Mouse (Mus musculus) embryonic facial prominence, embryonic 14.5 days (tissue): ENCODE measurements around the gene Fancg. TPM values are rescaled to one million over a fixed set of nuclear protein-coding genes. Genes with fewer than 3 reads are reported as not detected.
"Not testable (repeated sequence)": the region's sequence is repeated elsewhere in the genome, so short reads cannot be mapped to it uniquely, and the experiment has no call there.

Experiments
- ATAC-seq: fragments of 200-750 bp; cut with Nextera tagmentation; 2 replicates; pipeline ENCODE4 v1.8.0; 2017; ENCODE audit warnings: low read depth, moderate number of reproducible peaks, moderate TSS enrichment
- DNase-seq: peaks from one replicate; pipeline ENCODE4 v3.0.0-alpha.2; 2015; ENCODE audit warnings: low spot score
- H3K27ac ChIP-seq: fragments of 300-500 bp; sonication (generic); replicated peaks from 2 replicates; pipeline ENCODE4 v1.5.1; 2014; ENCODE audit warnings: low read depth, mild to moderate bottlenecking, low read length, moderate library complexity
- H3K27me3 ChIP-seq: fragments of 300-500 bp; sonication (generic); replicated peaks from 2 replicates; pipeline ENCODE4 v1.6.1; 2014; ENCODE audit warnings: low read length; ENCODE audit not compliant: control insufficient read depth, insufficient read depth
- H3K36me3 ChIP-seq: fragments of 300-500 bp; sonication (generic); 2 replicates; pipeline ENCODE4 v1.6.1; 2014; ENCODE audit warnings: low read length, mixed read lengths; ENCODE audit not compliant: control insufficient read depth, insufficient read depth
- H3K4me1 ChIP-seq: fragments of 300-500 bp; sonication (generic); 2 replicates; pipeline ENCODE4 v1.6.1; 2014; ENCODE audit warnings: antibody characterized with exemption, low read length; ENCODE audit not compliant: control insufficient read depth, insufficient read depth
- H3K4me2 ChIP-seq: fragments of 300-500 bp; sonication (generic); 2 replicates; pipeline ENCODE4 v1.6.1; 2014; ENCODE audit warnings: low read depth, mild to moderate bottlenecking, low read length, moderate library complexity, mixed read lengths
- H3K4me3 ChIP-seq: fragments of 300-500 bp; sonication (generic); 2 replicates; pipeline ENCODE4 v1.5.1; 2014; ENCODE audit warnings: low read depth, mild to moderate bottlenecking, low read length
- H3K9ac ChIP-seq: fragments of 300-500 bp; sonication (generic); 2 replicates; pipeline ENCODE4 v1.6.1; 2014; ENCODE audit warnings: low read depth, mild to moderate bottlenecking, low read length, moderate library complexity, mixed read lengths
- H3K9me3 ChIP-seq: fragments of 300-500 bp; sonication (generic); 2 replicates; pipeline ENCODE4 v1.6.1; 2016; ENCODE audit warnings: low read length; ENCODE audit not compliant: control insufficient read depth
- WGBS: fragments of 180-500 bp; shearing (Covaris S2); extraction: QIAGEN DNeasy Blood & Tissue Kit; methylation state at CpG from one replicate; pipeline ENCODE4 v1.1.7; 2014; 5-methylcytosine and 5-hydroxymethylcytosine counted together
- polyA plus RNA-seq: library from polyadenylated mRNA; unstranded; fragments of >200 nt; fragmentation: Nextera tagmentation; extraction: Ambion mirVana; gene quantifications from 2 replicates; pipeline ENCODE4 v1.2.1, GENCODE M21; 2014

Gene Fancg
- polyA plus RNA-seq, 1 experiment from 2014 or later, result 16.6 TPM

DNA sequence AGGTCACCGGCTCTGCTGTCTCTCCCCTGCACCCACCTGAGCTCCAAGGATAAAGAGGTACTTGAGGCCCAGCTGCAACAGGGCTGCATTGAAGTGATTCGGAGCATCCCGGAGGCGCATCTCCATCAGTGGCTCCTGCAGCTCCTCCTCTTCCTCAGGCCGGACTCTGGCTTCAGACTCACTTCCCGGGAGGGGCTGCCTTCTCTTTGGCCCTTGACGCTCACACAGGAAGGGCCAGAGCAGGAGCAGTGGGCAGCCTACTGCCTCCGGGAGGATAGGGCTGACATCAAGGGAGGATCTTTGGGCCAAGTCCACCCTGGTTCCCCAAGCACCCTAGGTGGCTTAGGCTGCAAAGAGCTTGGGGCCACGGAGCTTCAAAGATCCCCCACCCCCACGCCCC lies 8.9 kb upstream of the Fancg start:
- Histone ChIP-seq H3K27me3 (no peaks in the 10 kb centered on the region), H3K9ac (no peak overlapping the region), H3K4me1 (no peaks in the 10 kb centered on the region), H3K4me2 (no peak overlapping the region), H3K36me3 (peaks cover 72% of the 10 kb centered on the region), H3K9me3 (no peaks in the 10 kb centered on the region), H3K4me3 (no peak overlapping the region), H3K27ac (no peak overlapping the region)
- no peak for DNase-seq
- ATAC-seq, result no peak
- 92% methylated on average over 9 of the region's 10 CpGs for WGBS

DNA sequence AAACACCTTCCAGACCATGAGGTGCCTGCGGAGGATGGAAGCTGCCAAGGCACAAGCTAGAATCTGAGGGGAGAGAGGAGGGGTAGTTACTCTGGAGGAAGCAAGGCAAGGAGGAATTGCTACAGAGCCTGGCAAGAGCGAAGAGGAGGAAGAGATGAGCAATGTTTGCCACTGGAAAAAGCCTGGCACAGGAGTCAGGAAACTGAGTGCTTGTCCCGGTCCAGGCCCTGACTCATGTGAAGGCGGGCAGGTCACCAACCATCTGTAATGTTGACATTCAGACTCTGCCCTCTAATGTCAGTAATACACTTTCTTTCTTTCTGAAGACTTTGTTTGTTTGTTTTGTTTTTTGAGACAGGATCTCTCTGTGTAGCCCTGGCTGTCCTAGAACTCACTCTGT lies 7.8 kb upstream of the Fancg start:
- ATAC-seq (no peak), DNase-seq (no peak)
- Histone ChIP-seq H3K4me1 (no peaks in the 10 kb centered on the region), H3K4me3 (no peak overlapping the region), H3K9me3 (no peaks in the 10 kb centered on the region), H3K4me2 (no peak overlapping the region), H3K36me3 (peaks cover 67% of the 10 kb centered on the region), H3K9ac (no peak overlapping the region), H3K27me3 (no peaks in the 10 kb centered on the region), H3K27ac (no peak overlapping the region)
- 95% methylated on average over 4 of the region's 4 CpGs for WGBS

DNA sequence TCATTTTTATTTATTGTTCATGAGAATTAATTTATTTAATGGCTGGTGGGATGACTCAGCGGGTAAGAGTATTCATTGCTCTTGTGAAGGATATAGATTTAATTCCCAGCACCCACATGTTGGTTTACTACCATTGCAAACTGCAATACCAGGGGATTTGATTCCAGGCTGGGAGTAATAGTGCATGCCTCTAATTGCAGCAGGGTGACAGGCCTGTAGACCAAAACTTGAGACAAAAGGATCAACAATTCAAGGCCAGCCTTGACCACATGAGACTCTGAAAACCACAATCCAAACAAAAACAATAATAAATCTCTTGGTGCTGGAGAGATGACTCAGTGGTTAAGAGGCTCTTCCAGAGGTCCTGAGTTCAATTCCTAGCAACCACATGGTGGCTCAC lies 1.8 kb upstream of the Fancg start:
- no peak for ATAC-seq

DNA sequence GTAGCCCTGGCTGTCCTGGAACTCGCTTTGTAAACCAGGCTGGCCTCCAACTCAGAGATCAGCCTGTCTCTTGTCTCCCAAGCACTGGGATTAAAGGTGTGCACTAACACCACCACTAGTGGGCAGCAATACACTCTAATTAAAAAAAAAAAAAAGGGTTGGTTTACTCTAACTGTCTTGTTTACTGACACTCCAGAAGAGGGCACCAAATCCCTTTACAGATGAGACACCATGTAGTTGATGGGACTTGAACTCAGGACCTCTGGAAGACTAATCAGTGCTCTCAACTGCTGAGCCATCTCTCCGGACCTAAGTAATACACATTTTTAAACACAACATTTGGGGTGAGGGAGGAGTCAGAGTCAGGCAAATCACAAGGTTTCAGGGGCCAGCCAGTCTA lies 4.5 kb downstream of the Fancg start:
- Histone ChIP-seq H3K4me1 (peaks cover 8% of the 10 kb centered on the region; the same call in 1 of the 2 replicates), H3K9me3 (no peaks in the 10 kb centered on the region), H3K27ac (no peak overlapping the region), H3K36me3 (peaks cover 15% of the 10 kb centered on the region; the same call in 1 of the 2 replicates), H3K4me2 (no peak overlapping the region), H3K27me3 (no peaks in the 10 kb centered on the region), H3K4me3 (no peak overlapping the region), H3K9ac (no peak overlapping the region)
- WGBS, result 59% methylated on average over 2 of the region's 2 CpGs
- no peak for ATAC-seq
- DNase-seq, result peak; percentile 30

More for the DNA sequence above, 1.8 kb upstream of the Fancg start:
- WGBS, result 96% methylated on average over 1 of the region's 1 CpGs
- H3K36me3 ChIP-seq, result peaks cover 10% of the 10 kb centered on the region; the same call in 1 of the 2 replicates
- DNase-seq, result no peak
- no peak overlapping the region for H3K4me3 ChIP-seq
- H3K27me3 ChIP-seq, result no peaks in the 10 kb centered on the region
- H3K27ac ChIP-seq, result no peak overlapping the region
- H3K4me2 ChIP-seq, result no peak overlapping the region
- H3K9ac ChIP-seq, result no peak overlapping the region
- H3K9me3 ChIP-seq, result no peaks in the 10 kb centered on the region
- H3K4me1 ChIP-seq, result peaks cover 8% of the 10 kb centered on the region; the same call in 1 of the 2 replicates

DNA sequence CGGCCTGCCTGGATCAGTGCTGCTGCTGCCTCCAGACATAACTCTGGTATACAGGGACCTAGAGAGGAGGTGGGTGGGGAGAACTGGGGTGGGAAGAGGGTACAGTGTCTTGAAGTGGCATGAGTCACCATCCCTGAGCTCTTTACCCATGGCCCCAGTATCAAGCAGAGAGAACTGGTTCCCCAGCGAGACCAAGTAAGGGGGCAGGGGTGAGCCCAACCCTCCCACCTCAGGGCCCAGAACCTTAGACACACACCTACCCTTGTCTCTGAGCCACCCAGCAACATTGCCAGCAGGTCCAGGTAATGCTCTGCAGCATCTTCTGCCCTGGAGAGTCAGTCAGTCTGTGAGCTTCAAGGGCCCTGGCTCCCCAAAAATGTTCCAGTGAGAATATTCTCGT lies 5.4 kb downstream of the Fancg start:
- DNase-seq (no peak), ATAC-seq (no peak)
- Histone ChIP-seq H3K4me2 (no peak overlapping the region), H3K27ac (no peak overlapping the region), H3K36me3 (peaks cover 15% of the 10 kb centered on the region; the same call in 1 of the 2 replicates), H3K9me3 (no peaks in the 10 kb centered on the region), H3K27me3 (no peaks in the 10 kb centered on the region), H3K4me1 (peaks cover 8% of the 10 kb centered on the region; the same call in 1 of the 2 replicates), H3K9ac (no peak overlapping the region), H3K4me3 (no peak overlapping the region)
- 85% methylated on average over 3 of the region's 3 CpGs for WGBS

DNA sequence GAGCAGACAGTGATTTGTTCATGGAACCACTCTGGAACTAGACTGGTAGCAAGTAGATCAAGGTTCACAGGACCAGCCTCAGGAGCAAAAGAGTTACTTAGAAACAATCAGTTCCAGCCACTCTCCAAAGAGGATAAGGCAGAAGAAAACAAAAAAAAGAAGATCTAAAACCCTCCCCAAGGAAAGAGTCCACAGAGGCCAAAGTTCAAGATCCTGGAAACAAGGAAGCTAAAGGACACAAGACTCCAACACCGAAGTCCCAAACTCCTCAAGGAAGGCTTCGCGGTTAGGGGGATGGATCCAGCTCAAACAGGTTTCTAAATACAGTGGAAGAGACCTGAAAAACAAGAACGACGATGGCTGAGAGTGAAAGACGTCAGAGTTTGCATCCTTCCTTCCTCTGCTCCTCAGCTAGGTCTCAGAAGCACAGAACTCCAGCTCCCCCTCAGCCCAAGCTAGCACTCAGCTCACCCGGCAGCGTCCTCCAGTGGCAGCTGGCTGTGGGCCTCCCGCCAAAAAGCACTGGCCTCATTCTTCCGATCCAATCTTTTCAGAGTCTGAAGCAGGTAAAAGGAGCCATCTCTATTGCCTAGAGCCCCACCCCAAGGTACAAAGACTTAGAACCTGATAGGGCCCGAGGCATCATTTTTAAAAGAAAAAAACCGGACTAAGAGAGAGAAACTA lies 7.4 kb downstream of the Fancg start:
- DNase-seq, result no peak
- no peak for ATAC-seq
- Histone ChIP-seq H3K4me3 (no peak overlapping the region), H3K36me3 (peaks cover 20% of the 10 kb centered on the region; the same call in 1 of the 2 replicates), H3K9ac (no peak overlapping the region), H3K9me3 (no peaks in the 10 kb centered on the region), H3K27me3 (no peaks in the 10 kb centered on the region), H3K4me1 (peaks cover 12% of the 10 kb centered on the region), H3K27ac (no peak overlapping the region), H3K4me2 (no peak overlapping the region)
- 79% methylated on average over 12 of the region's 12 CpGs for WGBS

DNA sequence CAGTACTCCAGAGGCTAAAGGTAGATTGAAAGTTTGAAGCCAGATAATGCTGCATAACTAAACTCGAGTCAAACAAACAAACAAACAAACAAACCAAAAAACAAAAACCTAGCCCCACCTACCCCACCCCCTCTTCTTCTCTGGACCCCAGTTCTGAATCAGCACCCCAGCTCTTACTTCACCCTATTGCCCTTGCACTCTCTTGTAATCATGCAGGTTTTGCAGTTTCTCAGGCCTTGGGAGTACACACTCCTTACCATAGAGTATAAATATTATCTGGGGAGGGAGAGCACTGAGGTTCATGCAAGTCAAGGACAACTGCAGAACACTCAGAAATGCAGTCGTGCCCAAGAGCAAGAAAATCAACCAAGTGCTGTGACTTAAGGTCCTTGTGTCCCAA lies 9.0 kb downstream of the Fancg start:
- WGBS, result 92% methylated on average over 2 of the region's 2 CpGs
- no peak for DNase-seq
- no peak for ATAC-seq
- Histone ChIP-seq H3K4me2 (no peak overlapping the region), H3K4me1 (peaks cover 19% of the 10 kb centered on the region), H3K9ac (no peak overlapping the region), H3K27ac (peak overlapping the region; percentile 82; the same call in 1 of the 2 replicates), H3K36me3 (peaks cover 14% of the 10 kb centered on the region), H3K4me3 (no peak overlapping the region), H3K27me3 (no peaks in the 10 kb centered on the region), H3K9me3 (no peaks in the 10 kb centered on the region)

DNA sequence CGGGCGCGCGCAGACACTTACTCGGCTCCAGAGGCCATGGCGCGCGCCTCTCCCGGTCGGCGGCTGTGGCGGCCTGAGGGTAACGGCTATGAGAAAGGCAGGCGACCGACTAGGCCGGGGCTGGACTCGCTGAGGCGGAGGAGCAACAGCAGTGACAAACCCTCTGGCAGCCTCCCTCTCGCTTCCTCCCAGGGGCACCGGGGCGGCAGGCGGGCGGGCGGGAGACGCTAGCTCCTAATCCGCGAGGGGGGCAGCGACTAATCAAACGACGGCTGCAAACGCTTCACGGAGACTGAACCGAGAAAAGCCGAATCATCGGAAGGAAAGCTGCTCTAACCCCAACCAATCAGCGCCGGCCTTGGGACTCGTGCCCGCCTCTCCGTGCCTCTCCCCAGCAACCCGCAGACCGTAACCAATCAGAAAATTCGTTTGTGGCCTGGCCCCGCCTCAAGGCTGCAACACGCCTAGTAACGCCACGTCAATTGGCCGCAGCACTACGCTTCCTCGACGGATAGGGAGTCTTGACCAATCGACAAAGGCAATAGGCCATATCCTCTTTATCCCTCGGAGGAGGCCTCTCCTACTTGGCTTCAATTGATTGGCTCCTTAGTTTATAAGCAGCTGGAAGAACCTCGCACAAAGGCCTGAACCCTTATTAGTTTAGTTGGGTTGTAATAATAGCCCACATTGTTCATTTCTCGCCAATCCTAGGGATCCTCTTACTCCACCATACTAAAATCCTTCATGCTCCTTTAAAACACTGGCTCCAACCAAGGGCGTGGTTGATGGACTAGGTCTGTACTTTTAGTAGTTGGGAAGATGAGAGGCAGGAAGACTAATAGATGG lies 9.9 kb downstream of the Fancg start, which contains the start of gene Vcp:
TSS of gene Vcp (minus strand) at position 367 of the 846 bp plus-strand sequence.
- under 1% methylated on average over 46 of the region's 56 CpGs for WGBS
- Histone ChIP-seq H3K4me2 (peak within 1 kb of the TSS; percentile 94), H3K9ac (peak within 1 kb of the TSS; percentile 96), H3K4me3 (peak within 1 kb of the TSS; percentile 94), H3K27ac (peak within 1 kb of the TSS; percentile 99), H3K4me1 (peaks cover 19% of the 10 kb centered on the region), H3K36me3 (peaks cover 21% of the 10 kb centered on the region)
- ATAC-seq (peak; percentile 98), DNase-seq (peak; percentile 100)
- H3K9me3 ChIP-seq, H3K27me3 ChIP-seq: not testable (repeated sequence)
